Mouse (Mus musculus) cerebellum, adult 2 months (tissue): ENCODE results near the gene Htr1d. TPM values are rescaled to one million over a fixed set of nuclear protein-coding genes. Genes with fewer than 3 reads are reported as not detected.

ENCODE experiments used
- DNase-seq, 2 experiments: peaks; one replicate each; pipeline ENCODE4 v3.0.0; 2021
- H3K27ac ChIP-seq: fragments of 200-500 bp; 2 replicates; pipeline ENCODE4 v1.5.1; 2012; ENCODE audit warnings: low read length, control low read depth, inconsistent platforms; ENCODE audit not compliant: insufficient read depth
- H3K27me3 ChIP-seq: fragments of 200-500 bp; 2 replicates; pipeline ENCODE4 v1.6.1; 2012; ENCODE audit warnings: inconsistent platforms, mild to moderate bottlenecking, low read length, moderate library complexity; ENCODE audit not compliant: control insufficient read depth, insufficient read depth
- H3K4me1 ChIP-seq: fragments of 200-500 bp; 2 replicates; pipeline ENCODE4 v1.6.1; 2011; ENCODE audit warnings: low read length; ENCODE audit not compliant: control insufficient read depth, insufficient read depth
- H3K4me3 ChIP-seq: fragments of 200-500 bp; replicated peaks from 2 replicates; pipeline ENCODE3; 2011; ENCODE audit warnings: mild to moderate bottlenecking, low read depth, low read length, control low read depth; ENCODE audit not compliant: insufficient read depth
- CTCF ChIP-seq: fragments of 200-500 bp; IDR thresholded peaks from 2 replicates; pipeline ENCODE4 v1.5.1; 2011; ENCODE audit warnings: low read depth, mild to moderate bottlenecking, control low read depth, low read length, moderate library complexity, borderline replicate concordance; ENCODE audit not compliant: insufficient read depth
- POLR2A ChIP-seq: fragments of 200-500 bp; IDR thresholded peaks from 2 replicates; pipeline ENCODE4 v1.6.1; 2011; ENCODE audit warnings: low read length, control low read depth, borderline replicate concordance; ENCODE audit not compliant: insufficient read depth
- WGBS: fragments of 180-500 bp; shearing (Covaris S2); methylation state at CpG from one replicate; pipeline ENCODE4 v1.1.7; 2018; 5-methylcytosine and 5-hydroxymethylcytosine counted together
- polyA plus RNA-seq: library from polyadenylated mRNA; depleted of rRNA; stranded (reverse); fragments of >200 nt; gene quantifications from 2 replicates; pipeline ENCODE4 v1.2.3, GENCODE M21; 2012

The Htr1d gene
- polyA plus RNA-seq, 1 experiment: 1.8 TPM

- TF ChIP-seq CTCF: no peak
- no peak for TF ChIP-seq POLR2A
- WGBS: 67% methylated on average over 4 of the region's 4 CpGs
- Histone ChIP-seq H3K27ac (no peak overlapping the region), H3K4me3 (no peak overlapping the region), H3K4me1 (no peaks in the 10 kb centered on the region), H3K27me3 (no peaks in the 10 kb centered on the region)
- no peak for DNase-seq
These were observed 15.8 kb downstream of the Htr1d start for GRCm38 (mm10) chr4:136439106-136439505.

DNA sequence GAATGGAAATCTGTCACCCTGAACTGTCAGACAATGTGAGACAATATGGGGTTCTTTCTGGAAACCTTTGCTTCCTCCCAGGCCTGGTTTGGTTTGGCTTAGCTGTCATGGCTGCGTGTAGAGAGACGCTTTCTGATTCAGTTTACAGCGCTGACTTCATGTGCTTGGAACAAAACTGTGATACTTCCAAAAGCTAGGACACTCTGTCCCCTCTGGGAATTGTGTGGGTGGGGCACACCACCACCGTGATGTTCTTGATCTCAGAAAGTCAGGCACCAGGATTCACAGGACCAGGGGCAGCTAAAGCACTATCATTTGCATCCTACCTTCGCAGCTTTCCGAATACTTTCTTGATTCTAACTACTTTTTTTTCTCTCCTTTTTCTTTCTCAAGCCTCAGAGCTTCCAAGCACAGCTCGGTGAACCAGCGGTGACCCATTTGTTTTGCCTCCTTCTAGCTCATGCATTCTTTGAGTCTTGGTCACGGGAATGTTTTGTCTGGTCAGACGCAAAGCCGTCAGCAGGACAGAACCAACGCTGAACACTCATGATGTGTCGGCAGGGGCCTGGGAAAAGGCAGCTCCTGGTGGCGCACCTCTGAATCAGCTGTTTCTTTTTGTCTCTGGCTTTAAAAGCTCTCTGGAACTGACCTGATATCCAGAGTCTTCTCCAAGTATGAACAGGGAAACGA, 18.2 kb downstream of the Htr1d start:
- Histone ChIP-seq H3K27ac (no peak overlapping the region), H3K4me3 (no peak overlapping the region), H3K4me1 (no peaks in the 10 kb centered on the region), H3K27me3 (no peaks in the 10 kb centered on the region)
- DNase-seq: no peak
- TF ChIP-seq POLR2A (no peak), CTCF (no peak)
- 61% methylated on average over 15 of the region's 15 CpGs for WGBS

- H3K27me3 ChIP-seq: no peaks in the 10 kb centered on the region
- H3K4me1 ChIP-seq: no peaks in the 10 kb centered on the region
- no peak overlapping the region for H3K27ac ChIP-seq
- WGBS: 65% methylated on average over 4 of the region's 4 CpGs
- DNase-seq: no peak
- no peak overlapping the region for H3K4me3 ChIP-seq
- TF ChIP-seq CTCF (no peak), POLR2A (no peak)
These were observed 21.2 kb downstream of the Htr1d start for GRCm38 (mm10) chr4:136444561-136444960.

DNA sequence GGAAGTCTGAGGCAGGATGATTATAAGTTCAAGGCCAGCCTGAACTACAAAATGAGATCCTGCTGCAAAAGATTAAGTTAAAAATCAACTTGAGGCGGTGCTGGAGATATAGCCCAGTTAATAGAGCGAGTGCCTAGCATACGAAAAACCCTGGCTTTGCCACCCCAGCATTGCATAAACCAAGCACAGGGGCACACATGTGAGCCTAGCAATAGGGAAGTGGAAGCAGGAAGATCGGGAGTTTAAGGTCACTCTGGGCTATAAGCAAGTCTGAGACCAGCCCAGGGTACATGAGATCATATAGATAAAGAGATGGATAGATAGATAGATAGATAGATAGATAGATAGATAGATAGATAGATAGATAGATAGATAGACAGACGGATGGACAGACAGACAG, 26.5 kb downstream of the Htr1d start:
- 95% methylated on average over 5 of the region's 5 CpGs for WGBS

GRCm38 (mm10) chr4:136450271-136450670, 26.9 kb downstream of the Htr1d start:
- Histone ChIP-seq H3K4me1 (no peaks in the 10 kb centered on the region), H3K27ac (no peak overlapping the region), H3K4me3 (no peak overlapping the region), H3K27me3 (no peaks in the 10 kb centered on the region)
- 87% methylated on average over 4 of the region's 4 CpGs for WGBS
- TF ChIP-seq CTCF (no peak), POLR2A (no peak)
- DNase-seq: no peak

More for the DNA sequence above, 26.5 kb downstream of the Htr1d start:
- no peak overlapping the region for H3K4me3 ChIP-seq
- no peaks in the 10 kb centered on the region for H3K27me3 ChIP-seq
- TF ChIP-seq POLR2A (no peak), CTCF (no peak)
- no peak overlapping the region for H3K27ac ChIP-seq
- no peaks in the 10 kb centered on the region for H3K4me1 ChIP-seq
- no peak for DNase-seq

- WGBS: 16% methylated on average over 6 of the region's 6 CpGs
- TF ChIP-seq CTCF (no peak), POLR2A (no peak)
- Histone ChIP-seq H3K4me1 (no peaks in the 10 kb centered on the region), H3K4me3 (no peak overlapping the region), H3K27ac (no peak overlapping the region), H3K27me3 (no peaks in the 10 kb centered on the region)
- DNase-seq: no peak
These were observed 28.2 kb downstream of the Htr1d start for GRCm38 (mm10) chr4:136451564-136451963.

- TF ChIP-seq POLR2A: no peak
- no peak for TF ChIP-seq CTCF
- H3K27me3 ChIP-seq: no peaks in the 10 kb centered on the region
- WGBS: 79% methylated on average over 3 of the region's 3 CpGs
- no peak overlapping the region for H3K27ac ChIP-seq
- DNase-seq: no peak
- H3K4me3 ChIP-seq: no peak overlapping the region
- H3K4me1 ChIP-seq: no peaks in the 10 kb centered on the region
These were observed 29.0 kb downstream of the Htr1d start for GRCm38 (mm10) chr4:136452286-136452685.

- WGBS: 77% methylated on average over 5 of the region's 5 CpGs
- no peak for DNase-seq
These were observed 29.5 kb downstream of the Htr1d start for GRCm38 (mm10) chr4:136452792-136453191.

DNA sequence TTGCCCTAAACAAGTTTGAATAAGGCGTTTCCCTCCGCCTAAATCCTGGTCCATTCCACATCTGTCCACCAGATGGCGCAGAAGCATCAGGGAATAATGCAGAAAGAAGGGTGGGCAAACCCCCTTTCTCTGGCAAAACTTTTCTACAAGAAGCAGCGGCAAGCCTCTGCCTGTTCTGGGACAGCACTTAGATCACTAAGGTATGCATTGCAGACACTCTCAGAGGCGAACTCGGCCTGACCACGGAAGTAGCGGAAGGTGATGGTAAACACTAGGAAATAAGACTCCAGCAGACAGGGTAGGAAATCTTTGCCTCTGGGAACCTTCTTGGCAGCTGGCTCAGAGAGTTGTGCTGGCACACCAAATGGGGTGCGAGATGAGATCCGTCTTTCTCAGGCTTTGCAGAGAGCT, 31.5 kb downstream of the Htr1d start:
- 6% methylated on average over 10 of the region's 10 CpGs for WGBS
- Histone ChIP-seq H3K27ac (no peak overlapping the region), H3K4me3 (peak overlapping the region; percentile 43), H3K4me1 (no peaks in the 10 kb centered on the region), H3K27me3 (no peaks in the 10 kb centered on the region)
- DNase-seq: peak; percentile 53 to 82
- TF ChIP-seq POLR2A (no peak), CTCF (peak; percentile 93)

More at GRCm38 (mm10) chr4:136452792-136453191, 29.5 kb downstream of the Htr1d start:
- Histone ChIP-seq H3K4me1 (no peaks in the 10 kb centered on the region), H3K27ac (no peak overlapping the region), H3K4me3 (no peak overlapping the region), H3K27me3 (no peaks in the 10 kb centered on the region)
- TF ChIP-seq POLR2A: no peak
